Mouse (Mus musculus): ENCODE results near the gene Cass4. TPM values are rescaled to one million over a fixed set of nuclear protein-coding genes. Genes with fewer than 3 reads are reported as not detected.

Cass4 gene
- total and polyA plus RNA-seq, 2 experiments from 2014 or later: 0.05 to 0.11 TPM

GRCm38 (mm10) chr2:172413273-172413672, 19.7 kb downstream of the Cass4 start:
- Histone ChIP-seq H3K9ac (replicated peaks; ENCODE audit: low read length, poor library complexity, severe bottlenecking) (no peak overlapping the region), H3K27ac (ENCODE audit: low read depth, low read length) (no peak overlapping the region), H3K9me3 (ENCODE audit: low read length) (no peaks in the 10 kb centered on the region), H3K4me2 (ENCODE audit: low read depth, low read length, poor library complexity, severe bottlenecking) (no peak overlapping the region), H3K27me3 (ENCODE audit: insufficient read depth, low read length) (no peaks in the 10 kb centered on the region), H3K4me3 (ENCODE audit: low read depth, low read length) (no peak overlapping the region), H3K4me1 (ENCODE audit: insufficient read depth, low read length) (no peaks in the 10 kb centered on the region), H3K36me3 (ENCODE audit: insufficient read depth, low read length) (no peaks in the 10 kb centered on the region)
- DNase-seq (ENCODE audit: low spot score) (no peak), ATAC-seq (ENCODE audit: low FRiP score) (no peak)
- WGBS: 28% methylated on average over 4 of the region's 4 CpGs
- TF ChIP-seq CTCF (IDR thresholded peaks at IDR 0.05): no peak

GRCm38 (mm10) chr2:172413894-172414293, 20.3 kb downstream of the Cass4 start:
- no peak overlapping the region for H3K27ac ChIP-seq (ENCODE audit: low read depth, low read length)
- no peak overlapping the region for H3K4me2 ChIP-seq (ENCODE audit: low read depth, low read length, poor library complexity, severe bottlenecking)
- 54% methylated on average over 5 of the region's 5 CpGs for WGBS
- H3K9ac ChIP-seq (replicated peaks; ENCODE audit: low read length, poor library complexity, severe bottlenecking): no peak overlapping the region
- H3K36me3 ChIP-seq (ENCODE audit: insufficient read depth, low read length): no peaks in the 10 kb centered on the region
- no peaks in the 10 kb centered on the region for H3K9me3 ChIP-seq (ENCODE audit: low read length)
- no peaks in the 10 kb centered on the region for H3K27me3 ChIP-seq (ENCODE audit: insufficient read depth, low read length)
- H3K4me3 ChIP-seq (ENCODE audit: low read depth, low read length): no peak overlapping the region
- DNase-seq (ENCODE audit: low spot score) (no peak), ATAC-seq (ENCODE audit: low FRiP score) (no peak)
- no peak for TF ChIP-seq CTCF (IDR thresholded peaks at IDR 0.05)
- no peaks in the 10 kb centered on the region for H3K4me1 ChIP-seq (ENCODE audit: insufficient read depth, low read length)

- TF ChIP-seq CTCF (IDR thresholded peaks at IDR 0.05): no peak
- no peak overlapping the region for H3K27ac ChIP-seq (ENCODE audit: low read depth, low read length)
- no peak overlapping the region for H3K4me2 ChIP-seq (ENCODE audit: low read depth, low read length, poor library complexity, severe bottlenecking)
- ATAC-seq (ENCODE audit: low FRiP score): no peak
- no peaks in the 10 kb centered on the region for H3K36me3 ChIP-seq (ENCODE audit: insufficient read depth, low read length)
- WGBS: 64% methylated on average over 12 of the region's 12 CpGs
- DNase-seq (ENCODE audit: low spot score): no peak
- no peak overlapping the region for H3K4me3 ChIP-seq (ENCODE audit: low read depth, low read length)
- H3K9ac ChIP-seq (replicated peaks; ENCODE audit: low read length, poor library complexity, severe bottlenecking): no peak overlapping the region
- no peaks in the 10 kb centered on the region for H3K9me3 ChIP-seq (ENCODE audit: low read length)
- H3K27me3 ChIP-seq (ENCODE audit: insufficient read depth, low read length): no peaks in the 10 kb centered on the region
- H3K4me1 ChIP-seq (ENCODE audit: insufficient read depth, low read length): no peaks in the 10 kb centered on the region
These were observed 22.6 kb downstream of the Cass4 start for GRCm38 (mm10) chr2:172416218-172416617.

GRCm38 (mm10) chr2:172416876-172417275, 23.3 kb downstream of the Cass4 start:
- 91% methylated on average over 5 of the region's 5 CpGs for WGBS
- DNase-seq (ENCODE audit: low spot score) (no peak), ATAC-seq (ENCODE audit: low FRiP score) (no peak)
- no peak overlapping the region for H3K9ac ChIP-seq (replicated peaks; ENCODE audit: low read length, poor library complexity, severe bottlenecking)
- no peaks in the 10 kb centered on the region for H3K36me3 ChIP-seq (ENCODE audit: insufficient read depth, low read length)
- H3K27me3 ChIP-seq (ENCODE audit: insufficient read depth, low read length): no peaks in the 10 kb centered on the region
- H3K9me3 ChIP-seq (ENCODE audit: low read length): no peaks in the 10 kb centered on the region
- H3K4me3 ChIP-seq (ENCODE audit: low read depth, low read length): no peak overlapping the region
- H3K4me2 ChIP-seq (ENCODE audit: low read depth, low read length, poor library complexity, severe bottlenecking): no peak overlapping the region
- H3K4me1 ChIP-seq (ENCODE audit: insufficient read depth, low read length): no peaks in the 10 kb centered on the region
- H3K27ac ChIP-seq (ENCODE audit: low read depth, low read length): no peak overlapping the region
- no peak for TF ChIP-seq CTCF (IDR thresholded peaks at IDR 0.05)

GRCm38 (mm10) chr2:172418208-172418607, 24.6 kb downstream of the Cass4 start:
- Histone ChIP-seq H3K36me3 (ENCODE audit: insufficient read depth, low read length) (no peaks in the 10 kb centered on the region), H3K9me3 (ENCODE audit: low read length) (no peaks in the 10 kb centered on the region), H3K27me3 (ENCODE audit: insufficient read depth, low read length) (no peaks in the 10 kb centered on the region), H3K4me2 (ENCODE audit: low read depth, low read length, poor library complexity, severe bottlenecking) (no peak overlapping the region), H3K27ac (ENCODE audit: low read depth, low read length) (no peak overlapping the region), H3K4me1 (ENCODE audit: insufficient read depth, low read length) (no peaks in the 10 kb centered on the region), H3K4me3 (ENCODE audit: low read depth, low read length) (no peak overlapping the region), H3K9ac (replicated peaks; ENCODE audit: low read length, poor library complexity, severe bottlenecking) (no peak overlapping the region)
- DNase-seq (ENCODE audit: low spot score) (no peak), ATAC-seq (ENCODE audit: low FRiP score) (no peak)
- TF ChIP-seq CTCF (IDR thresholded peaks at IDR 0.05): no peak
- WGBS: 83% methylated on average over 5 of the region's 5 CpGs

GRCm38 (mm10) chr2:172430609-172431008, 37.0 kb downstream of the Cass4 start:
- H3K27ac ChIP-seq (ENCODE audit: low read depth, low read length): no peak overlapping the region
- H3K9me3 ChIP-seq (ENCODE audit: low read length): no peaks in the 10 kb centered on the region
- peaks cover 8% of the 10 kb centered on the region for H3K27me3 ChIP-seq (ENCODE audit: insufficient read depth, low read length)
- no peak for DNase-seq (ENCODE audit: low spot score)
- TF ChIP-seq CTCF (IDR thresholded peaks at IDR 0.05): no peak
- H3K4me1 ChIP-seq (ENCODE audit: insufficient read depth, low read length): no peaks in the 10 kb centered on the region
- H3K4me2 ChIP-seq (ENCODE audit: low read depth, low read length, poor library complexity, severe bottlenecking): no peak overlapping the region
- H3K36me3 ChIP-seq (ENCODE audit: insufficient read depth, low read length): no peaks in the 10 kb centered on the region
- H3K9ac ChIP-seq (replicated peaks; ENCODE audit: low read length, poor library complexity, severe bottlenecking): no peak overlapping the region
- no peak for ATAC-seq (ENCODE audit: low FRiP score)
- 100% methylated on average over 1 of the region's 1 CpGs for WGBS
- H3K4me3 ChIP-seq (ENCODE audit: low read depth, low read length): no peak overlapping the region

Data from midbrain, postnatal 0 days (tissue).